Mouse (Mus musculus) limb, embryonic 13.5 days (tissue): ENCODE results near the gene Ces1f. TPM values are rescaled to one million over a fixed set of nuclear protein-coding genes. Genes with fewer than 3 reads are reported as not detected.

Source experiments
- ATAC-seq: fragments of 200-750 bp; cut with Nextera tagmentation; 2 replicates; pipeline ENCODE4 v1.8.0; 2017; ENCODE audit warnings: low read depth, moderate number of reproducible peaks, moderate TSS enrichment; ENCODE audit not compliant: low FRiP score
- H3K27ac ChIP-seq: fragments of 300-500 bp; sonication (generic); 2 replicates; pipeline ENCODE4 v1.5.1; 2015; ENCODE audit warnings: inconsistent platforms, mild to moderate bottlenecking, moderate library complexity
- H3K27me3 ChIP-seq: fragments of 300-500 bp; sonication (generic); 2 replicates; pipeline ENCODE4 v1.6.1; 2015; ENCODE audit warnings: mild to moderate bottlenecking, inconsistent platforms
- H3K36me3 ChIP-seq: fragments of 300-500 bp; sonication (generic); 2 replicates; pipeline ENCODE4 v1.6.1; 2015; ENCODE audit warnings: inconsistent platforms, mild to moderate bottlenecking, moderate library complexity
- H3K4me1 ChIP-seq: fragments of 300-500 bp; sonication (generic); 2 replicates; pipeline ENCODE4 v1.6.1; 2015; ENCODE audit warnings: inconsistent platforms
- H3K4me2 ChIP-seq: fragments of 300-500 bp; sonication (generic); replicated peaks from 2 replicates; pipeline ENCODE4 v1.6.1; 2015; ENCODE audit warnings: inconsistent platforms, mild to moderate bottlenecking, moderate library complexity
- H3K4me3 ChIP-seq: fragments of 300-500 bp; sonication (generic); 2 replicates; pipeline ENCODE4 v1.5.1; 2015; ENCODE audit warnings: moderate library complexity, mild to moderate bottlenecking, inconsistent platforms
- H3K9ac ChIP-seq: fragments of 300-500 bp; sonication (generic); 2 replicates; pipeline ENCODE4 v1.6.1; 2015; ENCODE audit warnings: mild to moderate bottlenecking, inconsistent platforms
- H3K9me3 ChIP-seq: fragments of 300-500 bp; sonication (generic); 2 replicates; pipeline ENCODE4 v1.6.1; 2016; ENCODE audit warnings: inconsistent platforms
- WGBS: fragments of 180-500 bp; shearing (Covaris S2); methylation state at CpG from one replicate; pipeline ENCODE4 v1.1.7; 2015; 5-methylcytosine and 5-hydroxymethylcytosine counted together
- polyA plus RNA-seq: library from polyadenylated mRNA; unstranded; fragments of >200 nt; fragmentation: Nextera tagmentation; extraction: Ambion mirVana; gene quantifications from 2 replicates; pipeline ENCODE4 v1.2.1, GENCODE M21; 2015

The Ces1f gene
- polyA plus RNA-seq, result 0.32 TPM in 1 of 2 replicates, not detected in the other

GRCm38 (mm10) chr8:93279556-93279955, at the start of gene Ces1f:
Gene Ces1f, minus strand, starts transcription at chr8:93279747.
- no peaks in the 10 kb centered on the region for H3K9me3 ChIP-seq
- H3K4me2 ChIP-seq, result no peak within 1 kb of the TSS
- H3K27me3 ChIP-seq, result no peaks in the 10 kb centered on the region
- H3K4me1 ChIP-seq, result no peaks in the 10 kb centered on the region
- H3K4me3 ChIP-seq, result no peak within 1 kb of the TSS
- no peak within 1 kb of the TSS for H3K9ac ChIP-seq
- WGBS, result 94% methylated on average over 1 of the region's 1 CpGs
- no peak for ATAC-seq
- no peak within 1 kb of the TSS for H3K27ac ChIP-seq
- H3K36me3 ChIP-seq, result no peaks in the 10 kb centered on the region

GRCm38 (mm10) chr8:93325123-93325522, 45.6 kb upstream of the Ces1f start:
- Histone ChIP-seq H3K36me3 (no peaks in the 10 kb centered on the region), H3K9ac (no peak overlapping the region), H3K4me2 (no peak overlapping the region), H3K9me3 (no peaks in the 10 kb centered on the region), H3K4me1 (no peaks in the 10 kb centered on the region), H3K27me3 (no peaks in the 10 kb centered on the region), H3K27ac (no peak overlapping the region), H3K4me3 (no peak overlapping the region)
- ATAC-seq, result no peak
- 77% methylated on average over 2 of the region's 2 CpGs for WGBS

- Histone ChIP-seq H3K27ac (no peak overlapping the region), H3K9ac (no peak overlapping the region), H3K27me3 (no peaks in the 10 kb centered on the region), H3K36me3 (no peaks in the 10 kb centered on the region), H3K9me3 (no peaks in the 10 kb centered on the region), H3K4me2 (no peak overlapping the region), H3K4me3 (no peak overlapping the region), H3K4me1 (no peaks in the 10 kb centered on the region)
- WGBS, result 78% methylated on average over 2 of the region's 2 CpGs
- no peak for ATAC-seq
Observed at GRCm38 (mm10) chr8:93317031-93317430, 37.5 kb upstream of the Ces1f start.

- H3K36me3 ChIP-seq, result no peaks in the 10 kb centered on the region
- H3K4me1 ChIP-seq, result no peaks in the 10 kb centered on the region
- no peak overlapping the region for H3K4me3 ChIP-seq
- ATAC-seq, result no peak
- no peak overlapping the region for H3K27ac ChIP-seq
- no peaks in the 10 kb centered on the region for H3K27me3 ChIP-seq
- no peak overlapping the region for H3K4me2 ChIP-seq
- no peak overlapping the region for H3K9ac ChIP-seq
- 79% methylated on average over 2 of the region's 2 CpGs for WGBS
- H3K9me3 ChIP-seq, result no peaks in the 10 kb centered on the region
Observed at GRCm38 (mm10) chr8:93315557-93315956, 36.0 kb upstream of the Ces1f start.

- Histone ChIP-seq H3K9ac (no peak overlapping the region), H3K27me3 (no peaks in the 10 kb centered on the region), H3K36me3 (no peaks in the 10 kb centered on the region), H3K27ac (no peak overlapping the region), H3K9me3 (no peaks in the 10 kb centered on the region), H3K4me3 (no peak overlapping the region), H3K4me2 (no peak overlapping the region), H3K4me1 (no peaks in the 10 kb centered on the region)
- no peak for ATAC-seq
- WGBS, result 63% methylated on average over 2 of the region's 2 CpGs
Observed at GRCm38 (mm10) chr8:93283896-93284295, 4.3 kb upstream of the Ces1f start.

GRCm38 (mm10) chr8:93282349-93282748, 2.8 kb upstream of the Ces1f start:
- H3K9me3 ChIP-seq, result no peaks in the 10 kb centered on the region
- no peak overlapping the region for H3K4me2 ChIP-seq
- whole genome bisulfite sequencing, result 83% methylated on average over 3 of the region's 3 CpGs
- no peaks in the 10 kb centered on the region for H3K27me3 ChIP-seq
- H3K4me3 ChIP-seq, result no peak overlapping the region
- no peaks in the 10 kb centered on the region for H3K36me3 ChIP-seq
- no peak overlapping the region for H3K9ac ChIP-seq
- H3K4me1 ChIP-seq, result no peaks in the 10 kb centered on the region
- ATAC-seq, result no peak
- no peak overlapping the region for H3K27ac ChIP-seq

- Histone ChIP-seq H3K9ac (no peak overlapping the region), H3K4me3 (no peak overlapping the region), H3K4me2 (no peak overlapping the region), H3K27me3 (no peaks in the 10 kb centered on the region), H3K4me1 (no peaks in the 10 kb centered on the region), H3K36me3 (no peaks in the 10 kb centered on the region), H3K27ac (no peak overlapping the region), H3K9me3 (no peaks in the 10 kb centered on the region)
- ATAC-seq, result no peak
- WGBS, result 76% methylated on average over 4 of the region's 4 CpGs
Observed at GRCm38 (mm10) chr8:93278176-93278805, 1.3 kb downstream of the Ces1f start.

GRCm38 (mm10) chr8:93274609-93275008, 4.9 kb downstream of the Ces1f start:
- 89% methylated on average over 4 of the region's 4 CpGs for WGBS
- no peaks in the 10 kb centered on the region for H3K9me3 ChIP-seq

GRCm38 (mm10) chr8:93273321-93273720, 6.2 kb downstream of the Ces1f start:
- Histone ChIP-seq H3K9ac (no peak overlapping the region), H3K36me3 (no peaks in the 10 kb centered on the region), H3K27me3 (no peaks in the 10 kb centered on the region), H3K4me3 (no peak overlapping the region), H3K27ac (no peak overlapping the region), H3K9me3 (no peaks in the 10 kb centered on the region), H3K4me1 (no peaks in the 10 kb centered on the region), H3K4me2 (no peak overlapping the region)
- ATAC-seq, result no peak
- WGBS, result 73% methylated on average over 3 of the region's 3 CpGs

More at GRCm38 (mm10) chr8:93274609-93275008, 4.9 kb downstream of the Ces1f start:
- ATAC-seq, result no peak
- no peak overlapping the region for H3K4me2 ChIP-seq
- no peak overlapping the region for H3K4me3 ChIP-seq
- no peaks in the 10 kb centered on the region for H3K4me1 ChIP-seq
- H3K36me3 ChIP-seq, result no peaks in the 10 kb centered on the region
- no peak overlapping the region for H3K27ac ChIP-seq
- no peak overlapping the region for H3K9ac ChIP-seq
- no peaks in the 10 kb centered on the region for H3K27me3 ChIP-seq

GRCm38 (mm10) chr8:93272686-93273085, 6.9 kb downstream of the Ces1f start:
- no peaks in the 10 kb centered on the region for H3K9me3 ChIP-seq
- no peak overlapping the region for H3K4me2 ChIP-seq
- no peak overlapping the region for H3K27ac ChIP-seq
- no peaks in the 10 kb centered on the region for H3K4me1 ChIP-seq
- no peaks in the 10 kb centered on the region for H3K27me3 ChIP-seq
- no peak overlapping the region for H3K9ac ChIP-seq
- no peak overlapping the region for H3K4me3 ChIP-seq
- H3K36me3 ChIP-seq, result no peaks in the 10 kb centered on the region
- no peak for ATAC-seq
- 76% methylated on average over 4 of the region's 4 CpGs for WGBS

GRCm38 (mm10) chr8:93261436-93261835, 18.1 kb downstream of the Ces1f start:
- Histone ChIP-seq H3K9ac (no peak overlapping the region), H3K4me1 (no peaks in the 10 kb centered on the region), H3K4me2 (no peak overlapping the region), H3K9me3 (no peaks in the 10 kb centered on the region), H3K36me3 (no peaks in the 10 kb centered on the region), H3K27ac (no peak overlapping the region), H3K4me3 (no peak overlapping the region), H3K27me3 (no peaks in the 10 kb centered on the region)
- ATAC-seq, result no peak
- 43% methylated on average over 2 of the region's 2 CpGs for WGBS

GRCm38 (mm10) chr8:93252400-93252925, 27.1 kb downstream of the Ces1f start:
- H3K4me3 ChIP-seq, result no peak overlapping the region
- 91% methylated on average over 1 of the region's 1 CpGs for WGBS
- no peaks in the 10 kb centered on the region for H3K36me3 ChIP-seq
- ATAC-seq, result no peak
- no peak overlapping the region for H3K27ac ChIP-seq
- H3K9ac ChIP-seq, result no peak overlapping the region
- H3K4me1 ChIP-seq, result no peaks in the 10 kb centered on the region
- no peak overlapping the region for H3K4me2 ChIP-seq
- no peaks in the 10 kb centered on the region for H3K9me3 ChIP-seq
- H3K27me3 ChIP-seq, result no peaks in the 10 kb centered on the region

GRCm38 (mm10) chr8:93246057-93246456, 33.5 kb downstream of the Ces1f start:
- no peak overlapping the region for H3K9ac ChIP-seq
- no peaks in the 10 kb centered on the region for H3K36me3 ChIP-seq
- H3K4me3 ChIP-seq, result no peak overlapping the region
- no peak for ATAC-seq
- H3K27ac ChIP-seq, result no peak overlapping the region
- no peaks in the 10 kb centered on the region for H3K27me3 ChIP-seq
- H3K9me3 ChIP-seq, result no peaks in the 10 kb centered on the region
- H3K4me2 ChIP-seq, result no peak overlapping the region
- WGBS, result 87% methylated on average over 2 of the region's 2 CpGs
- H3K4me1 ChIP-seq, result no peaks in the 10 kb centered on the region
